Mouse (Mus musculus) liver, embryonic 11.5 days (tissue): Measurements from ENCODE around the gene Prdm2. TPM values are rescaled to one million over a fixed set of nuclear protein-coding genes. Genes with fewer than 3 reads are reported as not detected.

ENCODE experiments used
- ATAC-seq: fragments of 200-750 bp; cut with Nextera tagmentation; replicated peaks from 2 replicates; pipeline ENCODE4 v1.8.0; 2017; ENCODE audit warnings: moderate number of reproducible peaks, mild to moderate bottlenecking, moderate TSS enrichment, moderate library complexity; ENCODE audit not compliant: low FRiP score
- DNase-seq: peaks from one replicate; pipeline ENCODE4 v3.0.0-alpha.2; 2017; ENCODE audit warnings: low spot score
- H3K27ac ChIP-seq: fragments of 300-500 bp; sonication (generic); 2 replicates; pipeline ENCODE4 v1.5.1; 2014; ENCODE audit warnings: mild to moderate bottlenecking, low read depth, low read length, control low read depth
- H3K27me3 ChIP-seq: fragments of 300-500 bp; sonication (generic); replicated peaks from 2 replicates; pipeline ENCODE4 v1.6.1; 2014; ENCODE audit warnings: low read length, mixed read lengths; ENCODE audit not compliant: control insufficient read depth, insufficient read depth
- H3K36me3 ChIP-seq: fragments of 300-500 bp; sonication (generic); 2 replicates; pipeline ENCODE4 v1.6.1; 2014; ENCODE audit warnings: mild to moderate bottlenecking, low read length, moderate library complexity, mixed read lengths; ENCODE audit not compliant: control insufficient read depth, insufficient read depth
- H3K4me1 ChIP-seq: fragments of 300-500 bp; sonication (generic); replicated peaks from 2 replicates; pipeline ENCODE4 v1.6.1; 2014; ENCODE audit warnings: low read length, mixed read lengths; ENCODE audit not compliant: control insufficient read depth, insufficient read depth
- H3K4me2 ChIP-seq: fragments of 300-500 bp; sonication (generic); 2 replicates; pipeline ENCODE4 v1.6.1; 2014; ENCODE audit warnings: mild to moderate bottlenecking, control low read depth, moderate library complexity
- H3K4me3 ChIP-seq: fragments of 300-500 bp; sonication (generic); 2 replicates; pipeline ENCODE4 v1.5.1; 2014; ENCODE audit warnings: low read depth, low read length, control low read depth
- H3K9ac ChIP-seq: fragments of 300-500 bp; sonication (generic); 2 replicates; pipeline ENCODE4 v1.6.1; 2014; ENCODE audit warnings: low read depth, low read length, control low read depth
- H3K9me3 ChIP-seq: fragments of 300-500 bp; sonication (generic); 2 replicates; pipeline ENCODE4 v1.6.1; 2016; ENCODE audit warnings: low read length, inconsistent platforms, mixed read lengths; ENCODE audit not compliant: control insufficient read depth
- WGBS: fragments of 180-500 bp; shearing (Covaris S2); extraction: QIAGEN DNeasy Blood & Tissue Kit; methylation state at CpG from one replicate; pipeline ENCODE4 v1.1.7; 2014; 5-methylcytosine and 5-hydroxymethylcytosine counted together
- polyA plus RNA-seq: library from polyadenylated mRNA; unstranded; fragments of >200 nt; fragmentation: Nextera tagmentation; extraction: Ambion mirVana; gene quantifications from 2 replicates; pipeline ENCODE4 v1.2.1, GENCODE M21; 2014

The Prdm2 gene
- polyA plus RNA-seq, 1 experiment from 2014 or later, result 8.3 TPM

GRCm38 (mm10) chr4:143103811-143104210, 109.0 kb downstream of the Prdm2 start:
- no peaks in the 10 kb centered on the region for H3K27me3 ChIP-seq
- no peaks in the 10 kb centered on the region for H3K36me3 ChIP-seq
- H3K9me3 ChIP-seq, result no peaks in the 10 kb centered on the region
- no peak overlapping the region for H3K4me2 ChIP-seq
- no peak overlapping the region for H3K9ac ChIP-seq
- WGBS, result 67% methylated on average over 2 of the region's 2 CpGs
- no peak overlapping the region for H3K27ac ChIP-seq
- DNase-seq (no peak), ATAC-seq (no peak)
- H3K4me3 ChIP-seq, result no peak overlapping the region
- H3K4me1 ChIP-seq, result no peaks in the 10 kb centered on the region; the same call in 1 of the 2 replicates

GRCm38 (mm10) chr4:143100157-143100556, 112.6 kb downstream of the Prdm2 start:
- Histone ChIP-seq H3K36me3 (no peaks in the 10 kb centered on the region), H3K9ac (no peak overlapping the region), H3K27ac (no peak overlapping the region), H3K4me3 (no peak overlapping the region), H3K4me2 (no peak overlapping the region), H3K9me3 (no peaks in the 10 kb centered on the region), H3K27me3 (no peaks in the 10 kb centered on the region), H3K4me1 (no peaks in the 10 kb centered on the region)
- 69% methylated on average over 6 of the region's 6 CpGs for WGBS
- ATAC-seq (no peak), DNase-seq (no peak)

DNA sequence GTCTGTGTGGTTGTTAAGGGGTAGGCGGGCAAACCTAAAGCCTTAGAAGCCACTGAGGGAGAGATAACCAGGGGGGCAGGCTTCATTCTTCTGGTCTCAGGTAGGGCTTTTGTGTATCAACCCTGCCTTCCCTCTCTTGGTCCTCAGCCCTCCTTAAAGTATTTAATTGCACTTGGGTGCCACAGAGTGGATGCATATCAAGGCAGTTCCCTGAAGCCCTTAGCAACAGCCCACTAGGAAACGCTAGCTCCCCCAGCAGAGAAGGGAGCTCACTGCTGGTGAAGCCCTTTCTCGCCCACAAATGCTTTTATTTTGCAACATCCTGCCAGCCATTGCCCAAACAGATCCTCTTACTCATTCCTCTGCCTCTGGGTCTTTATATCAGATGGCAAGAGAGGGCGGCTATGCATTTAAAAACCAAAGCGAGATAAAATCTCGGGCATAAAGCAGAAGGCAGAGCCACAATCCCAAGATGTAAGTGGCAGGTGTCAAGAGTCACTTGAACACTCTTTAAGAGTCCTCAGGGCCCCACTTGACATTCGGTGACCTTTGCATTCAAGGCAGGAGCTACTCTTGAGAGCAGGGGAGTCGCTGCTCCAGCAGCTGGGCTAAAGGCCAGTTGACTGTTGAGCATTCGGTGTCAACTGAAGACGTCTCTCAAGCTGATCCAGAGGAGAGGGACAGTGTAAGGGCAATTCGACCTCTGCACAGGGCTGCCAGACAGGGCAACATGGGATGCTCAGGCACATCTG, 113.3 kb downstream of the Prdm2 start:
- no peak overlapping the region for H3K9ac ChIP-seq
- H3K4me2 ChIP-seq, result no peak overlapping the region
- no peak overlapping the region for H3K27ac ChIP-seq
- no peak for ATAC-seq
- H3K27me3 ChIP-seq, result no peaks in the 10 kb centered on the region
- DNase-seq, result no peak
- no peaks in the 10 kb centered on the region for H3K36me3 ChIP-seq
- WGBS, result 58% methylated on average over 11 of the region's 11 CpGs
- no peaks in the 10 kb centered on the region for H3K9me3 ChIP-seq
- H3K4me3 ChIP-seq, result no peak overlapping the region
- H3K4me1 ChIP-seq, result no peaks in the 10 kb centered on the region

- no peaks in the 10 kb centered on the region for H3K36me3 ChIP-seq
- DNase-seq (no peak), ATAC-seq (no peak)
- no peak overlapping the region for H3K4me2 ChIP-seq
- no peaks in the 10 kb centered on the region for H3K4me1 ChIP-seq
- H3K4me3 ChIP-seq, result no peak overlapping the region
- 46% methylated on average over 12 of the region's 12 CpGs for WGBS
- no peak overlapping the region for H3K27ac ChIP-seq
- no peaks in the 10 kb centered on the region for H3K27me3 ChIP-seq
- H3K9ac ChIP-seq, result no peak overlapping the region
- H3K9me3 ChIP-seq, result no peaks in the 10 kb centered on the region
These were observed 120.6 kb downstream of the Prdm2 start for GRCm38 (mm10) chr4:143092082-143092701.

DNA sequence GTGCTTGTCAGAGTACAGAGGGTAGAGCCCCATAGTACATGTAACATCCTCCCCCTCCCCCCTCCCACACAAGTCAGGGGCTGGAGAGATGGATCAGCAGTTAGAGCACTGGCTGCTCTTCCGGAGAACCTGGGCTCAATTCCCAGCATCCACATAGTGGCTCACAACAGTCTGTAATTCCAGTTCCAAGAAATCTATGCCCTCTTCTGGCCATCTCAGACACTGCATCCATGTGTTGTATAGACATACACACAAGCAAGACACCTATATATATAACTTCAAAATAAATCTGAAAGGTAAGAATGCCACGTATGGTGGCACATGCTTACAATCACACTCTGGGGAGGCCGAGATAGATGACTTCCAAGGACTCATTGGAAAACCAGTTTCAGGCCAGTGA, 122.2 kb downstream of the Prdm2 start:
- no peak overlapping the region for H3K9ac ChIP-seq
- ATAC-seq (no peak), DNase-seq (no peak)
- H3K4me2 ChIP-seq, result no peak overlapping the region
- H3K4me1 ChIP-seq, result no peaks in the 10 kb centered on the region
- H3K9me3 ChIP-seq, result no peaks in the 10 kb centered on the region
- no peaks in the 10 kb centered on the region for H3K36me3 ChIP-seq
- 94% methylated on average over 3 of the region's 3 CpGs for WGBS
- no peak overlapping the region for H3K27ac ChIP-seq
- no peak overlapping the region for H3K4me3 ChIP-seq
- no peaks in the 10 kb centered on the region for H3K27me3 ChIP-seq

DNA sequence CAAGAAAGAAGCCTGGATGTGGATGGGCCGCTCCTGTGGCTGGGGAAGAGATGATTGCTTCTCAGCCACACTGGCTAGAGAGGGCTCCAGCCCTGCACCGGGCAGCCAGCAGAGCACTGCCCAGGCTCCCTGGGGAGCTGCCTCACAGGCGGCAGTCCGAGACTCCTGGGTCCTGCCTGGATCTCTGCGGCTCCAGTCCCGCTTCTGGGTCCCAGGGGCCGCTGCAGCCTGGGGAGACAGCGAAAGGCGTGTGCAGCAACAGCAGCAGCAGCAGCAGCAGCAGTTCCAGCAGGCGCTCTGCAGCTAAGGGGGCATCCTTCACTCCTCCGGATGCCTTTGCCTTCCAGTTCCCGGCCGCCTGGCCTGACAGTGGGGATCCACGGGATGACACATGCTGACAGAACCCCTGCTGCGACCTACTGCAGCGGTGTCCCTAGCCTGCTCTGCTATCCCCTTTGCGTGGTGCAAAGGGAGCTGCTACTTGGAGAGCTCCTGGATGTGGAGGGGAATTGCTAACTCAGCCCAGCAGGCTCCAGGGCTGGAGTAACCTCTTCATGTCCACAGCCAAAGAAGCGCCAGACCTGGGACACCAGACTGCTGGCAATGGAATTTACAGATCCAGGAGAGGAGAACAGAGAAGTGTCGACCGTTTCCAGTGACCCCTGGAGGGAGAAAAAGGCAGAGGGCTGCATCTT, 138.6 kb downstream of the Prdm2 start:
- H3K4me2 ChIP-seq, result peak overlapping the region; percentile 57
- H3K27me3 ChIP-seq, result peaks cover 6% of the 10 kb centered on the region; the same call in 1 of the 2 replicates
- H3K36me3 ChIP-seq, result no peaks in the 10 kb centered on the region
- no peaks in the 10 kb centered on the region for H3K9me3 ChIP-seq
- H3K9ac ChIP-seq, result peak overlapping the region; percentile 30; the same call in 1 of the 2 replicates
- H3K27ac ChIP-seq, result no peak overlapping the region
- no peaks in the 10 kb centered on the region for H3K4me1 ChIP-seq
- peak; percentile 55 for ATAC-seq
- WGBS, result 6% methylated on average over 20 of the region's 20 CpGs
- H3K4me3 ChIP-seq, result peak overlapping the region; percentile 20; the same call in 1 of the 2 replicates
- peak; percentile 36 for DNase-seq

- Histone ChIP-seq H3K4me3 (no peak overlapping the region), H3K27ac (no peak overlapping the region), H3K4me1 (no peaks in the 10 kb centered on the region), H3K4me2 (no peak overlapping the region), H3K27me3 (peaks cover 6% of the 10 kb centered on the region; the same call in 1 of the 2 replicates), H3K9ac (no peak overlapping the region), H3K36me3 (no peaks in the 10 kb centered on the region), H3K9me3 (no peaks in the 10 kb centered on the region)
- WGBS, result 63% methylated on average over 8 of the region's 8 CpGs
- ATAC-seq, result no peak
- DNase-seq, result no peak
These were observed 141.0 kb downstream of the Prdm2 start for GRCm38 (mm10) chr4:143071791-143072190.

DNA sequence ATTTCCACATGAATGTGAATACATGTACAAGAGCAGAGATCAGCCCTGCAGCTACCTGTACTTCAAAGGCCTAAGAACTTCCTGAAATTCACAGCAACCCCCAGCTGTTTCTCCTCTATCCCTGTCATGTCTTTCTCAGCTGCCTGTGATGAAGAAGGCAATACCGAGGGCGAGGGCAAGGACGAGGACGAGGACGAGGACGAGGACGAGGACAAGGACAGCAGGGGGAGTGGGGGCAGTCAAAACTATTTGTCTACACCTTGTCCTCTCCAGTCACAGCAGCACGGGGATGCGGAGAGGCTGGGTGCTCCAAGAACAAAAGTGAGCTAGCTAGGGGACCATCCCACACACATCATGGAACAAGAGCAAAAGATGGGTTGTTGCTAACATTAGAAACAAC, 145.8 kb downstream of the Prdm2 start:
- no peak overlapping the region for H3K4me2 ChIP-seq
- H3K4me3 ChIP-seq, result no peak overlapping the region
- no peak for DNase-seq
- no peaks in the 10 kb centered on the region for H3K4me1 ChIP-seq
- no peaks in the 10 kb centered on the region for H3K9me3 ChIP-seq
- H3K27me3 ChIP-seq, result no peaks in the 10 kb centered on the region
- H3K27ac ChIP-seq, result no peak overlapping the region
- H3K9ac ChIP-seq, result no peak overlapping the region
- WGBS, result 85% methylated on average over 9 of the region's 9 CpGs
- H3K36me3 ChIP-seq, result no peaks in the 10 kb centered on the region
- no peak for ATAC-seq
